ENCODE assay signal across 9 mouse cellular contexts in the genomic region with DNA sequence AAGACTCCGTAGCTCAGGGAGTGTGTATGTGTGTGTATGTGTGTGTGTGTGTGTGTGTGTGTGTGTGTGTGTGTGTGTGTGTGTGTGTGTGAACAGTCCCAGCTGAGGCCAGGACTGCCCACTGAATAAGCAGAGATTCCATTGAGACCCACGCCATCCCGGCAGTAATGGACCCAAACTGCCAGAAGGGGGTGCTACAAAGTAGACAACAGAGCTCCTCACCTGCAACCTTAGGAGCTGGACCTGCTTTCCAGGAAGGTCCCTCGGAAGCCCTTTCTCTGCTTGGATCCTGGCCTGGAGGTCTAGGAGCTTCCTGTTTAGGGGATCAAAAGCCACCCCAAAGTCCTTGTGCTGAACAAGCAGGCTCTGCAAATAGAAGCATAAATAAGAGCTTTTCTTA. TPM values are rescaled to one million over a fixed set of nuclear protein-coding genes. Genes with fewer than 3 reads are reported as not detected.
DNase-seq lines count a peak whose midpoint lies in the region; ATAC-seq and TF ChIP-seq lines count a peak whose summit lies in the region.
"Had no signal": no experiment of that assay in that cellular context is flagged by ENCODE, and none has a peak within 500 bp of the region (broad histone marks: within the 10 kb centered on the region; RNA-seq: fewer than 3 reads in every experiment).

No protein-coding gene starts in this region.

- H3K4me1 ChIP-seq in E14TG2a.4 (replicated peaks; ENCODE audit: low read depth, low read length) = 0 out of 2 replicates have a peak, but pooled peaks cover 4% of the 10 kb centered on the region
- H3K4me1 ChIP-seq in bone marrow, adult 2 months (ENCODE audit: control insufficient read depth, insufficient read depth, low read length) = no peaks in the 10 kb centered on the region
- no peaks in the 10 kb centered on the region for H3K4me1 ChIP-seq in kidney, postnatal 0 days (replicated peaks; ENCODE audit: insufficient read depth, low read length)

- H3K27ac ChIP-seq in bone marrow, adult 2 months (ENCODE audit: control insufficient read depth, insufficient read depth, low read depth, low read length, poor library complexity) = no peak overlapping the region
- H3K27ac ChIP-seq in kidney, postnatal 0 days = no peak overlapping the region

- no peaks in the 10 kb centered on the region for H3K36me3 ChIP-seq in E14TG2a.4 (ENCODE audit: insufficient read depth, low read length)
- no peaks in the 10 kb centered on the region for H3K36me3 ChIP-seq in kidney, postnatal 0 days (ENCODE audit: insufficient read depth, low read length)

- 44% methylated on average over 4 of the region's 4 CpGs for WGBS in bone marrow, adult 2 months
- WGBS in kidney, postnatal 0 days = 17% methylated on average over 4 of the region's 4 CpGs

- ATAC-seq in erythroblast, adult 5-6 weeks (replicated peaks; ENCODE audit: low FRiP score, poor library complexity, severe bottlenecking) = peak; percentile 63
- no peak for ATAC-seq in kidney, postnatal 0 days (replicated peaks; ENCODE audit: low FRiP score, low read depth)
- ATAC-seq in megakaryocyte, adult 5-6 weeks (ENCODE audit: poor library complexity, severe bottlenecking) = peak; percentile 67

- no peaks in the 10 kb centered on the region for H3K27me3 ChIP-seq in E14TG2a.4 (ENCODE audit: insufficient read depth, low read length)
- H3K27me3 ChIP-seq in kidney, postnatal 0 days (ENCODE audit: insufficient read depth, low read length) = no peaks in the 10 kb centered on the region
- H3K27me3 ChIP-seq: megakaryocyte, embryonic 14.5 days had no signal

- H3K9ac ChIP-seq in kidney, postnatal 0 days (ENCODE audit: low read depth, low read length) = no peak overlapping the region

- no peak for TF ChIP-seq POLR2A in bone marrow, adult 2 months (IDR thresholded peaks at IDR 0.05; ENCODE audit: borderline replicate concordance, control insufficient read depth, low read depth, low read length)

- no peaks in the 10 kb centered on the region for H3K9me3 ChIP-seq in E14TG2a.4 (ENCODE audit: low read length)
- H3K9me3 ChIP-seq in kidney, postnatal 0 days (replicated peaks; ENCODE audit: low read length) = no peaks in the 10 kb centered on the region
- H3K9me3 ChIP-seq: megakaryocyte, embryonic 14.5 days had no signal

- TF ChIP-seq CTCF in E14TG2a.4 (conservative IDR thresholded peaks at IDR 0.05; ENCODE audit: low read length) = peak; percentile 49
- TF ChIP-seq CTCF in bone marrow, adult 2 months (IDR thresholded peaks at IDR 0.05; ENCODE audit: control insufficient read depth, insufficient read depth, low read length) = peak; percentile 66
- peak; percentile 78 for TF ChIP-seq CTCF in kidney, postnatal 0 days (IDR thresholded peaks at IDR 0.05; ENCODE audit: low read depth)

- intact Hi-C loops in left cerebral cortex, postnatal 10 days (cut with DNase I) = loop anchor here (5.0 kb wide), 1 partner anchor 473 kb away; no protein-coding TSS in a partner anchor

- H3K4me3 ChIP-seq in E14TG2a.4 (replicated peaks; ENCODE audit: low read length) = no peak overlapping the region
- H3K4me3 ChIP-seq in bone marrow, adult 2 months (replicated peaks; ENCODE audit: control insufficient read depth, low read depth, low read length) = no peak overlapping the region
- no peak overlapping the region for H3K4me3 ChIP-seq in kidney, postnatal 0 days (replicated peaks; ENCODE audit: low read depth, low read length)
- H3K4me3 ChIP-seq: megakaryocyte, embryonic 14.5 days had no signal

- DNase-seq in left cerebral cortex, adult 18-20 months (ENCODE audit: low spot score in 2 of 2) = peak; percentile 48 to 57
- DNase-seq in left cerebral cortex, postnatal 10 days (ENCODE audit: extremely low spot score in 1 of 2, low spot score in 2 of 2) = no peak
- DNase-seq in kidney, postnatal 0 days (ENCODE audit: low spot score) = peak; percentile 71
- peak; percentile 29 to 35 for DNase-seq in thymus, adult 18-20 months

- no peak overlapping the region for H3K4me2 ChIP-seq in kidney, postnatal 0 days (ENCODE audit: low read length)

RNA-seq across cellular contexts. Expression of a gene that starts 55.7 kb away (rescaled TPM):
- total RNA-seq in left cerebral cortex, adult 18-20 months (2021) = 1 to 10 TPM; 1.8 to 2.3 TPM
- under 1 TPM; 0.79 to 0.81 TPM for total RNA-seq in left cerebral cortex, postnatal 10 days (2021)
- polyA plus RNA-seq in bone marrow, adult 2 months (2011; ENCODE audit: insufficient read depth, insufficient read length, low replicate concordance, missing spikeins) = 9.0 and 11.1 TPM in 2 replicates
- total RNA-seq in erythroblast, adult 5-6 weeks (2015; ENCODE audit: low replicate concordance) = 4.8 and 5.6 TPM in 2 replicates
- total RNA-seq in erythroblast, adult 5-6 weeks (2017; ENCODE audit: low replicate concordance) = 10.3 and 14.8 TPM in 2 replicates
- polyA plus RNA-seq in kidney, postnatal 0 days (2015; fragmentation: Nextera tagmentation; extraction: Ambion mirVana) = 1.0 and 1.3 TPM in 2 replicates
- 14.1 and 17.8 TPM in 2 replicates for total RNA-seq in megakaryocyte, adult 5-6 weeks (2015)
- total RNA-seq in megakaryocyte, adult 5-6 weeks (2017) = 26.9 and 28.4 TPM in 2 replicates

Comparison
In these comparisons a context has a peak if more than half of its experiments do, and no peak if none do; other contexts are left out.
1. DNase-seq: peak in left cerebral cortex, adult 18-20 months (2 of 2), kidney, postnatal 0 days (single experiment) and thymus, adult 18-20 months (2 of 2); none in left cerebral cortex, postnatal 10 days (0 of 2).
2. Peak in every context shown above with its lines, with median percentiles within 50 percentile points of each other: CTCF ChIP-seq.